Mouse (Mus musculus): ENCODE results near the gene Map4k3.

Gene Map4k3

GRCm38 (mm10) chr17:80729080-80729749 is 930 bp upstream of the Map4k3 start:
- DNase-seq = no peak

DNA sequence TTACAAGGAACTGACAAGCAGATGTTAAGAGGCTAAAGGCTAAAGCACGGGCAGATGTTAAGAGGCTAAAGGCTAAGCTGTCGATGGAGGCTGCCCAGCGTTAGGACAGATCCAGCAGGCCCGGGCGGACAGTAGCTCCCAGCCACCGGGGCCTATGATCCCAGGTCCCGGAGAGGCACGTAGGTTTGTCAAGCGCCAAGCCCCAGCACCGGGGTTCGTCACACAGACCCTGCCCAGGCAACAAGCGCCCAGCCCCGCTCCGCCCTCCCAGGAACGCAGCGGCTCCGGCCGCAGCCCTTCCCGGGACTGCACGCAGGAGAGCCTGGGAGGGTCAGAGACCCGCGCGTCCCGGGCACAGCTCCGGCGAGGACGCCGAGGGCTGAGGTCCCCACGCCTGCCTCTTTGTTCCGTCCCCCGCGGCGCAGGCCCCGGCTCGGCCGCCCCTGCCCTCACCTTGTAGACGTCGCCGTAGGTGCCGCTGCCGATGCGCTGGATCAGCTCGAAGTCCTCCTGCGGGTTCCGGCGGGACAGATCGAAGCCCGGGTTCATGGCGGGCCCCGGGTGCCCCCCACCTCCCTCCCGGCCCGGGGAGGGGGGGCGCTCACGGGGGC is 839 bp downstream of the Map4k3 start:
- DNase-seq = peak; percentile 60

DNA sequence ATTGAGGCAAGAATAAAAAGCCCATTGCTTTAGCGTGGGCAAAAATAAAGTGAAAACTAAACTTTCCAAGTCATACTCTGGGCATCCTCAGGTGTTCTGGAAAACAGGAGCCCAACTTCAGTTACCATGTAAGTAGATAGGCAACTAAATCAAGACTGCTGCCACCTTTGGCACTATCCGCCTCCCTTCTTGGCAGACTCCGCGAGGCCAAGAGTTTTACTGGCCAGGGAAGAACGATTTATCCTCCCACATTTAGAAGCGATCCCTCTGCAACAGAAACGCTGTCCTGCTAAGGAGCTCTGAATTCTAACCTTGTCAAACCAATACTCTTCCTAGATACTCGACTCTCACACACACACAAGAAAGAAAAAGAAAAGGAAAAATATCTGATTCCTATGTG is 1.5 kb downstream of the Map4k3 start:
- DNase-seq = no peak

GRCm38 (mm10) chr17:80723092-80723491 is 5.2 kb downstream of the Map4k3 start:
- no peak for DNase-seq

GRCm38 (mm10) chr17:80721670-80722069 is 6.6 kb downstream of the Map4k3 start:
- DNase-seq = no peak

GRCm38 (mm10) chr17:80719309-80719708 is 9.0 kb downstream of the Map4k3 start:
- DNase-seq = no peak

DNA sequence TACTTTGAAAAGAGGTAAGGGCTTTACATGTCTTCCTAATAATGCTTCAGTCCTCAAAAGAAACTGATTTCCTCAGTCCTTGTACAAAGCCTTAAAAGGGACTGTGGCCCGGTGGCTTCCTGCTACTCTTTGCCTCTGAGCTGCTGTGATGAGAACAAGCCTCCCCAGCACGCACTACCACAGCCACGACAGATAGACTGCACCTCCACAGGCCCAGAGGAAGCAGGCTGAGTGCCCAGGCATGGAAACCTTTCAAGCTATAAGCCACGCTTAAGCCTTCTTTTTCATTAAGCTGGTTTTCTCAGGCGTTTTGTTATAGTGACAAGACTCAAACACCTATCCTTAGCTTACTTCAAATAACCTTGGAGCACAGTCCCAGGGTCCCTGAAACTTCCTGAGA is 10.0 kb downstream of the Map4k3 start:
- no peak for DNase-seq

DNA sequence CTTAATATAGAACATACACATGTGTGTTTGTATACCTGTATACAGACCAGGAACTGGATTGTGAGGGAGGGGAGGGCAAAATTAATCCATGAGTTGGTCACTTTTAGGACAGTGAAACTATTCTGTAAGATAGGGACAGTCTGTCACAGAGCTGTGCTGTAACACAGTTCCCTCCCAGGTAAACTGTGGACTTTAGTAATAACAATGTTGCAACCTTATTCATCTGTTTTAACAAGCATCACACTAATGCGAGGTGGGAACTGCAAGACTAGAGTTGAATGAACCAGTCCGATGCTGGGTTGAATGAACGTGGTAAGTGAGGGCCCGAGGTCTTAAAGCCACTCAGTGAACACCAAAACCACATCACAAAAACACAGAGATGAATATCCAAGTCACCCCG is 14.7 kb downstream of the Map4k3 start:
- DNase-seq = no peak

GRCm38 (mm10) chr17:80709921-80710838 is 18.1 kb downstream of the Map4k3 start:
- DNase-seq = peak; percentile 61

- DNase-seq = no peak
Measured at GRCm38 (mm10) chr17:80708803-80709202, 19.5 kb downstream of the Map4k3 start.

DNA sequence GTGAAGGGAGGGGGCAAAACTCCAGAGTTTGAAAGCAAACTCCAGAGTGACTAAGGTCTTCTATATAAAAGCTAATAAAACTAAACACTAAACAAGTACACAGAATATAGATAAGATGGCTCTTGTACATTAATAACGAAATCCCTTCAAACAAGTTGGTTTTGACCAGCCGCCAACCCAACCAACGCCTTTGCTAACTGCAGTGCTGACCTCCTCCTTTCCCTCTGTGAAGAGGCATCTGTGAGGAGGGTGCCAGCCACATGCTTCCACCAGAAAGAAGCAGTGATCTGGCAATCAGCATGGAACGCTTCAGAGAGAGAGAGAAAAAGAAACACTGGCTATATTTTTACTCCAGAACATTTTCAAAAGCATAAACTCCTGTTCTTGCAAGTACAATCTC is 21.1 kb downstream of the Map4k3 start:
- DNase-seq = no peak

GRCm38 (mm10) chr17:80706608-80707007 is 21.7 kb downstream of the Map4k3 start:
- DNase-seq = no peak

DNA sequence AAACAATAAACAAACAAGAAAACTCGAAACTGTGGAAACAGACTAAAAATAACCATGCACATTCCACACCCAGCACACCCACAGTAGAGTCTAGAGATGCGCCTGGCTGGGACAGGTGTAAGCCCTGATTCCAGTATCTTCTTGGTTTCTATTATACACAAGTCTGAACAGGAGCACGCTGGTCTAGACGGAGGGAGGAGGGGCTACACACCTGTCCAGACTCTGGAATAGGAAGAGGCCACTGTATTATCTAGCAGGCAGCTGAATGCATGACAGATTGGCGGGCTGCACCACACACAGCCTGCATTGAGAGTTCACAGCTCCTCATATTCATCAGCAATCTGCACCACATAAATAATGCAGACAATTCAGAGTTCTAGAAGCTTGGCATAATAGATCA is 26.6 kb downstream of the Map4k3 start:
- DNase-seq = no peak

- DNase-seq = no peak
Measured at GRCm38 (mm10) chr17:80698930-80699329, 29.4 kb downstream of the Map4k3 start.

DNA sequence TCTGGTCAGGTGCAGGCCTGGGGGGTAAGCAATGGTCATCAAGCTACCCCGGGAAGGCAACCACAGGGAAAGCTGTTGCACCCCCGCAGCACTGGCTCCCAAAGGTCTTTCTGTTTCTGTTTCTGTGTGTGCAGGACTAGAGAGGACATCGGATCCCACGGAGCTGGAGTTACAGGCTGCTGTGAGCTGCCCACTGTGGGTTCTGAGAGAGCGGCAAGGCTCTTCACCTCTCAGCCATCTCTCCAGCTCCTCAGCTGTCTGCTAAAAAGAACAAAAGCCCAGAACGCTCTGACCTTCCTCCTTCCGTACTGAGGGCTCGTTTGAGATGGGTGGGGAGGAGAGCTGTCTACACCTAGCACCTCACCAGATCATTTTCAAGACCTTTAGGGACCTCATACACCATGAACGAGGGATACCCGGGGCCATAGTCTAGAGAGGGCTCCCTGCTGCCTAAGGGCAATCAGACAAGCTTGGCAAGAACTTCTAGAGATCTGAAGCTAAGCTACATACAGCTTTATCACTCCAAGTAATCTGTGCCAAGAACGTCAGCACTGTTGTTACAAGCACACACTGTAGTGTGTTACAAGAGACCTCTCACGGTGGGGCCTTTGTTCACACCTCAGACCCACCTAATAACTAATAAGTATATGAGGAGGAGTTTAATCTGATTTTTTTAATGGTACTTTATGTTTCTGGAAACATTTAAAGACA is 29.9 kb downstream of the Map4k3 start:
- no peak for DNase-seq

GRCm38 (mm10) chr17:80696956-80697355 is 31.3 kb downstream of the Map4k3 start:
- no peak for DNase-seq

GRCm38 (mm10) chr17:80696210-80696609 is 32.1 kb downstream of the Map4k3 start:
- no peak for DNase-seq

GRCm38 (mm10) chr17:80693707-80694106 is 34.6 kb downstream of the Map4k3 start:
- DNase-seq = no peak

DNA sequence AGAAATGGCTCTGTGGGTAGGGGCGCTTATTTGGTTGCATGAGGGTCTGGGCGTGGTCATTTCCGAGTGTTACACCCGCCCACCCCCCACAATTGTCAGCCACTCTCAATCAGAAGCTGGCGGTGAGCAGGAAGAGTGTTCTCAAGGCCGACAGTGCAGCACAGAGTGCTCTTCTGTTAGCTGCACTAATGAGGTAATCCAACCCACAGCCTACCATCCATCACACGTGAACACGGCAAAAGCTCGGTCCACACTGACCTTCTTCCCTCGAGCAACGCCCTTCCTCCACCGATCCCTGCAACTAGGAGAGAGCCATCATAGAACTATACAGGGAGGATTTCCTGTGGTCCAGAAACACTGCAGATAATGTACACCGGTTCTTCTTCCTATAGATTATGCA is 36.1 kb downstream of the Map4k3 start:
- no peak for DNase-seq

DNA sequence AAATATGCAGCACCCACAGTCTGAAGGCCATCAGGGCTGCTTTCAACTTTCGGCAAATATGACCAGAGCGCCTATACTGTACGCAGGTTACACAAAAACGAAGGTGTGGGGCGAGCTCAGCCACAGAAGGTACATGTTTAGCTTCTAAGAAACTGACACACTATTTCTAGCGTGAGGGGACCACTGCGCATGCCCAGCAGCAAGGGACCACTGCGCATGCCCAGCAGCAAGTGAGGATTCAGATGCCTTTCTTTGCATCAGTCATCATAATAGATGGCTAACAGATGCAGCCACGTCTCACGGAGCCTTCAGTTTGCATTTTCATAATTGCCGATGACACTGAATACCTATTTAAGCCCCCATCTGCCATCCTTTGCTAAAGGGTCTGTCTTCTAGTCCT is 39.6 kb downstream of the Map4k3 start:
- no peak for DNase-seq

- no peak for DNase-seq
Measured at GRCm38 (mm10) chr17:80686066-80686465, 42.2 kb downstream of the Map4k3 start.

DNA sequence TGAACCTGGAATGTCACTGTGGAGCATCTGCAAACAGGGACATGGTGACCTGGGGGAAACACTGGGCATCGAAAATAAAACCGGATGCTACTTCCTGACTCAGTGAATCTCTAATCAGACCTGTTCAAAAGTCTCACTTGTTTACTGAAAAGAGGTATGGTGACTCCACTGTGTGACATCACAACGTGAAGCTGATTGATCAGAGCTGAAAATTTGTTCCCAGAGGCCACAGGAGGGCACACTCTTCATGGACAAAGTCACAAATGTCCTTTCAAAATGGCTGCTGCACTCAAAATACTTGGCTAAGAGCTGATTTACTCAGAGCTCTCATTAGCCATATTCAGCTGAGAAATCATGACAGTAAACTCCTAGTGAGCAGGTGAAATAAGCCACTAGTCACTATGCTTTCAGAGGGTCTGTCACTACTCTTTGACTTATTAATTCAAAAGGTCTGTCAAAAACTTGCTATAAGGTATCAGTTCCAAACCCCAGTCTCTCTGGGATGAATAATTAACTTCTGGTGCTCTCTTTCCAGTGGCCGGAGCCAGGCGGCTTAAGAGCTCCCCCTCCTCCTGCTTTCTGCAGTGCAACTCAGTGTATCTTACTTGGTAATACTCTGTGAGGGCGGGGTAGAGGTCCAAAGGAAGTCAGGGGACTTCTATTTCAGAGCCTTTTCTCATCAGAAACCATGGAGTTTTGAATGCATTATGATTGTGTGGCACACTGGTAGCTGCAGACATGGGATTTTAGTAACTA is 44.3 kb downstream of the Map4k3 start:
- DNase-seq = no peak

Data from right cerebral cortex, postnatal 4 days (tissue).